Mouse (Mus musculus): Measurements from ENCODE around the gene Pros1. TPM values are rescaled to one million over a fixed set of nuclear protein-coding genes. Genes with fewer than 3 reads are reported as not detected.
A peak's percentile ranks its signal among the peaks of the same experiment; 100 is the strongest.

Gene Pros1
- polyA plus RNA-seq, 1 experiment = 7.9 TPM

DNA sequence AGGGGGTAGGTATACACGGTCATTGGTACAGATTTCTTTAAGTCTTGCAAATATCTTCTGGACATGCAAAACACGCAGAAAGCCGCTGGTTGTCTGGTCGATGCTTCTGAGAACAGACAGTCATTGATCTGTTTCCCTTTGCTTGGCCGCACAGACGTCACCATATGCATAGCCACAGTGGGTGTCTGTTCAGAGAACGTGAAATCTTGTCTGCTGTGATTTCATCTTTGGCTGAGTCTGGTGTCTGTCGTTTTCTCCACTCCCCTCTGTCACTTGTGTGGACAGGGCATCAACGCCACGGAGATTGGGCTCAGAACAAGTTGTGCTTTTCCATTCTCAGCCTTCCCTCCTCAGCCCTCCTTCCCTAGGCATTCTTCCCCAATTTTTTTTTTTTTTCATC lies 87.7 kb downstream of the Pros1 start:
- Histone ChIP-seq H3K4me3 (no peak overlapping the region), H3K79me2 (ENCODE audit: control insufficient read depth, insufficient read depth) (no peaks in the 10 kb centered on the region), H3K36me3 (ENCODE audit: control insufficient read depth, insufficient read depth) (no peaks in the 10 kb centered on the region), H3K27me3 (ENCODE audit: control insufficient read depth, insufficient read depth, insufficient read length) (no peaks in the 10 kb centered on the region), H3ac (ENCODE audit: control insufficient read depth, insufficient read length) (no peak overlapping the region), H3K4me2 (ENCODE audit: low read depth) (no peak overlapping the region)
- TF ChIP-seq MYOD1 (IDR thresholded peaks at IDR 0.05; ENCODE audit: control insufficient read depth in 1 of 3, insufficient read length in 2 of 3, low read depth in 2 of 3) (no peak), TCF12 (IDR thresholded peaks at IDR 0.05; ENCODE audit: insufficient read depth, poor library complexity, severe bottlenecking) (no peak), MAX (IDR thresholded peaks at IDR 0.05; ENCODE audit: low read depth) (no peak), E2F4 (IDR thresholded peaks at IDR 0.05; ENCODE audit: insufficient read depth) (no peak)

DNA sequence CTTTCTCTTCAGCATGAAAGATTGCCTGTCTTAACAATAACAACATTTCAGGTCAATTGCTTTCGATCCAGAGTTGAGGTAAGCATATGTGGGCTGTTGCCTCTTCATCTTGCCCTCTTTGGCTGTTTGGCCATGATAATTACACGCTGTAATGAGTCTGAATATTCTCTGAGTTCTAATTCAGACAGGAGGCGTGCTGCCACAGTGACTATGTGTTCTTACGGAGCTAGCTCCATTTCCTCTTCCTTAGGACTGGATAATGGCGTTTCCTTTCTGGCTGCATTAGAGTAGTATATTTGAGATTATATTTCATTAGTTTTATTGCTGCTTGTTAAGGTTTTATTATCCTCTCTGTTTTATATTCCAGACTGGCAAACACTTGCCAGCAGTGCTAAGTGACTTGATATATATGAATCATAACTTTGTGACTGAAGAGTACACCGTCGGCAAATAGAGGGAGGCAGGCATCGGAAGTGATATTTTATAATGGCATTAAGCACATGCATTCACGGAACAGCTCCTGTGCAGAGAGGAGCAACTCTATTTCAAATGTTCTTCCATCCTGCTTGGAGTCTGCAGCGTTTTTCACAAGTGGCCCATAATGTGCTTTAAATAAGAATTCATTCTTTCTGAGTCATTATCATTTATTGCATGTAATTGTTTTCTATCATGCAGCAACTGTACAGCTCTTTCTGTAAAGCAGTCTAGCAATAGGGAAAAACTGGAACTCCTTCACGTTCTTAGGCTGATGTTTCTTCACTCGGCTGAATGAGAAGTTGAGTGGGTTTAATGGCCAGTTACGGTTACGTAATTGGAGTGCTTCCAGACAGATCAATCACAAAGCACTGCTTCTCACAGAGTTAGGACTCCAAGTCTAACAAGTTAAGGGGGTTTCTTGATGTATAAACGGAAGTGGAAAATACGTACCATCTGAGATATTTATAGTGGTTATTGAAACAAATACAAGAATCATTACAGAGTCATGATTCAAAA lies 88.6 kb downstream of the Pros1 start:
- H3K36me3 ChIP-seq (ENCODE audit: control insufficient read depth, insufficient read depth) = no peaks in the 10 kb centered on the region
- TF ChIP-seq POLR2A (IDR thresholded peaks at IDR 0.05; ENCODE audit: insufficient read length, low read depth) (no peak), MYOD1 (IDR thresholded peaks at IDR 0.05; ENCODE audit: control insufficient read depth in 1 of 3, insufficient read length in 2 of 3, low read depth in 2 of 3) (no peak), E2F4 (IDR thresholded peaks at IDR 0.05; ENCODE audit: insufficient read depth) (no peak), POLR2AphosphoS2 (IDR thresholded peaks at IDR 0.05; ENCODE audit: insufficient read length, low read depth) (no peak), TCF3 (IDR thresholded peaks at IDR 0.05; ENCODE audit: insufficient read length, low read depth) (no peak), REST (IDR thresholded peaks at IDR 0.05; ENCODE audit: insufficient read depth, insufficient read length) (no peak), SRF (IDR thresholded peaks at IDR 0.05; ENCODE audit: control insufficient read depth, insufficient read length, low read depth) (no peak), MYOG (IDR thresholded peaks at IDR 0.05; ENCODE audit: control insufficient read depth in 1 of 3, insufficient read depth in 1 of 3, insufficient read length in 2 of 3, low read depth in 2 of 3) (no peak), MAX (IDR thresholded peaks at IDR 0.05; ENCODE audit: low read depth) (no peak)
- no peaks in the 10 kb centered on the region for H3K27me3 ChIP-seq (ENCODE audit: control insufficient read depth, insufficient read depth, insufficient read length)
- no peaks in the 10 kb centered on the region for H3K79me2 ChIP-seq (ENCODE audit: control insufficient read depth, insufficient read depth)
- H3ac ChIP-seq (ENCODE audit: control insufficient read depth, insufficient read length) = no peak overlapping the region
- H3K4me2 ChIP-seq (ENCODE audit: low read depth) = peak overlapping the region; percentile 8
- H3K4me3 ChIP-seq = no peak overlapping the region

DNA sequence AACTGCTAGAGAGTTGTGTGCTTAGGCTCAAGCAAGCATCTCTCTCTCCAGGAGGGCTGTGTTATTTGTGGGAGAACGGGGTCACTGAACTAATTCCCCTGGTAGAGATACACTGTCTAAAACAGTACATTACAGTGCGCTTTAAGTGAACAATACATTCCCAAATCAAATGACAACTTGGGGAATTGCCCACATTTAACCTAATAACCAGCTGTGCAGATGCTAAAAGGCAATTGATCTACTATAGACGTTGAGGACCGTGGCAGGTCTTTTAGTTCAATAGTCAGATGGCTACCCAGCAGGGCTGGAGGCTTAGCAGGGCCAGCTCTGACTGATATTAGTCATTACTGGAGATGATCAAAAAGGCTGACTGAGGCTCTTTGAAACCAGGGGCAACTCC lies 104.4 kb downstream of the Pros1 start:
- H3K4me2 ChIP-seq (ENCODE audit: low read depth) = no peak overlapping the region
- H3K36me3 ChIP-seq (ENCODE audit: control insufficient read depth, insufficient read depth) = no peaks in the 10 kb centered on the region
- no peaks in the 10 kb centered on the region for H3K79me2 ChIP-seq (ENCODE audit: control insufficient read depth, insufficient read depth)
- H3ac ChIP-seq (ENCODE audit: control insufficient read depth, insufficient read length) = no peak overlapping the region
- H3K27me3 ChIP-seq (ENCODE audit: control insufficient read depth, insufficient read depth, insufficient read length) = no peaks in the 10 kb centered on the region
- TF ChIP-seq SRF (IDR thresholded peaks at IDR 0.05; ENCODE audit: control insufficient read depth, insufficient read length, low read depth) (no peak), USF1 (IDR thresholded peaks at IDR 0.05; ENCODE audit: low read depth) (no peak), TCF12 (IDR thresholded peaks at IDR 0.05; ENCODE audit: insufficient read depth, poor library complexity, severe bottlenecking) (no peak), MYOD1 (IDR thresholded peaks at IDR 0.05; ENCODE audit: control insufficient read depth in 1 of 3, insufficient read length in 2 of 3, low read depth in 2 of 3) (no peak), POLR2AphosphoS2 (IDR thresholded peaks at IDR 0.05; ENCODE audit: insufficient read length, low read depth) (no peak), REST (IDR thresholded peaks at IDR 0.05; ENCODE audit: insufficient read depth, insufficient read length) (no peak), TCF3 (IDR thresholded peaks at IDR 0.05; ENCODE audit: insufficient read length, low read depth) (no peak), CEBPB (IDR thresholded peaks at IDR 0.05; ENCODE audit: insufficient read depth, poor library complexity, severe bottlenecking) (no peak), POLR2A (IDR thresholded peaks at IDR 0.05; ENCODE audit: insufficient read length, low read depth) (no peak), MYOG (IDR thresholded peaks at IDR 0.05; ENCODE audit: control insufficient read depth in 1 of 3, insufficient read depth in 1 of 3, insufficient read length in 2 of 3, low read depth in 2 of 3) (no peak), E2F4 (IDR thresholded peaks at IDR 0.05; ENCODE audit: insufficient read depth) (no peak), MAX (IDR thresholded peaks at IDR 0.05; ENCODE audit: low read depth) (no peak)
- no peak overlapping the region for H3K4me3 ChIP-seq

DNA sequence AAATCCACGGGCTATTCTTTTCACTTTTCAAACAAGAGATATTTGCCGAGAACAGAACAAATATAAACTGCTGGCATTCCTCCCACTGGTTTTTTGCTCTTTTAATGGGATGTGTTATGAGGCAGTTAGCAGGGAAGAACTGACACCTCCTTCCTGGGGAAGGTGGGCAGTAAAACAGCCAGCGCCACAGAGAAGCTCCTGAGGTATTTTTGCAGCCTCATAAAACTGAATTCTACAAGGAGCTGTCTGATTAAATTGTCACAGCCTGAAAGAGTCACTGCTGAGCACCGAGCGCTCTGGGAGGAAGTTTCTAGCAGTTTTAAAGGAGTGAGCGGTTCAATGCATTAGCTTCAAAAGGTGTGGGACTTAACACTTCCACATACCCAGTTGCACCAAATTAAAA lies 110.3 kb downstream of the Pros1 start:
- H3K27me3 ChIP-seq (ENCODE audit: control insufficient read depth, insufficient read depth, insufficient read length) = no peaks in the 10 kb centered on the region
- no peak overlapping the region for H3ac ChIP-seq (ENCODE audit: control insufficient read depth, insufficient read length)
- TF ChIP-seq TCF12 (IDR thresholded peaks at IDR 0.05; ENCODE audit: insufficient read depth, poor library complexity, severe bottlenecking) (no peak), USF1 (IDR thresholded peaks at IDR 0.05; ENCODE audit: low read depth) (no peak), MYOD1 (IDR thresholded peaks at IDR 0.05; ENCODE audit: control insufficient read depth in 1 of 3, insufficient read length in 2 of 3, low read depth in 2 of 3) (no peak), TCF3 (IDR thresholded peaks at IDR 0.05; ENCODE audit: insufficient read length, low read depth) (no peak), POLR2A (IDR thresholded peaks at IDR 0.05; ENCODE audit: insufficient read length, low read depth) (no peak)
- no peaks in the 10 kb centered on the region for H3K36me3 ChIP-seq (ENCODE audit: control insufficient read depth, insufficient read depth)
- no peak overlapping the region for H3K4me2 ChIP-seq (ENCODE audit: low read depth)
- no peak overlapping the region for H3K4me3 ChIP-seq
- H3K79me2 ChIP-seq (ENCODE audit: control insufficient read depth, insufficient read depth) = no peaks in the 10 kb centered on the region

DNA sequence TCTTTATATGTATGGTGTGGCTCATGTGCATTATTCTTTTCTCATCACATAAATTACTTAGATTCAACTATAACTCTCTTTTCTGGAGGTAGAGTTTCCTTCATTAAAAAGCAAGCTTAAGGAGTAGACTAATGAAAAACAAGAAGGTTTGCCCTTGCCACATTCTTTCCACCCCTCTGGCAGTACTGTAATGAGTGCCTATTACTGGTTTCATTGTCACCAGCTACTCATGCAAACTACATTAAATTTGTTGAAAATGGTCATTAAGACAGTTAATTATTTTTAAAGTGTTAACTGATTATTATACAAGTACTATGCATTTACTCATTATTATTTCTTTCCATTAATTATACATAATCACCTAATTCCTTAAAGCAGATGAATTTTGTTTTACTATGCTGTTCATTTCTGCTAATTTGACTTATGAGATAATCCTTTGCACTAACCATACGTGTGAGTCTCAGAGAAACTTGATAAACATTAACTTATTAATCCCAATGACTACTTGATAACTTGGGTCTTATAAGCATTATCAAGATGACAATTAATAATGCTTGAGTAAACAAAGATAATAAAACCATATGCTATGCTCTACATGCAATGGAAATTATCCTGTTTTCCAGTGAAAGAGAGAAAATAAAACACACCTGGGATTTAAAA lies 117.7 kb downstream of the Pros1 start:
- H3ac ChIP-seq (ENCODE audit: control insufficient read depth, insufficient read length) = no peak overlapping the region
- no peak overlapping the region for H3K4me3 ChIP-seq
- no peaks in the 10 kb centered on the region for H3K27me3 ChIP-seq (ENCODE audit: control insufficient read depth, insufficient read depth, insufficient read length)
- no peaks in the 10 kb centered on the region for H3K79me2 ChIP-seq (ENCODE audit: control insufficient read depth, insufficient read depth)
- TF ChIP-seq MYOD1 (IDR thresholded peaks at IDR 0.05; ENCODE audit: control insufficient read depth in 1 of 3, insufficient read length in 2 of 3, low read depth in 2 of 3) (no peak), REST (IDR thresholded peaks at IDR 0.05; ENCODE audit: insufficient read depth, insufficient read length) (no peak), TCF3 (IDR thresholded peaks at IDR 0.05; ENCODE audit: insufficient read length, low read depth) (no peak), USF1 (IDR thresholded peaks at IDR 0.05; ENCODE audit: low read depth) (no peak), POLR2AphosphoS2 (IDR thresholded peaks at IDR 0.05; ENCODE audit: insufficient read length, low read depth) (no peak), POLR2A (IDR thresholded peaks at IDR 0.05; ENCODE audit: insufficient read length, low read depth) (no peak), SRF (IDR thresholded peaks at IDR 0.05; ENCODE audit: control insufficient read depth, insufficient read length, low read depth) (no peak), TCF12 (IDR thresholded peaks at IDR 0.05; ENCODE audit: insufficient read depth, poor library complexity, severe bottlenecking) (no peak), MAX (IDR thresholded peaks at IDR 0.05; ENCODE audit: low read depth) (no peak), MYOG (IDR thresholded peaks at IDR 0.05; ENCODE audit: control insufficient read depth in 1 of 3, insufficient read depth in 1 of 3, insufficient read length in 2 of 3, low read depth in 2 of 3) (no peak)
- no peaks in the 10 kb centered on the region for H3K36me3 ChIP-seq (ENCODE audit: control insufficient read depth, insufficient read depth)
- no peak overlapping the region for H3K4me2 ChIP-seq (ENCODE audit: low read depth)

Measured in myocyte (in vitro differentiated cells).